Mouse (Mus musculus): ENCODE results near the gene Plppr5. TPM values are rescaled to one million over a fixed set of nuclear protein-coding genes. Genes with fewer than 3 reads are reported as not detected.

Plppr5 gene
- polyA plus RNA-seq, 1 experiment, result not detected

- H3K27me3 ChIP-seq (replicated peaks), result no peaks in the 10 kb centered on the region
- no peaks in the 10 kb centered on the region for H3K4me1 ChIP-seq
- no peaks in the 10 kb centered on the region for H3K9me3 ChIP-seq
- no peak for TF ChIP-seq FLI1 (IDR thresholded peaks at IDR 0.05; ENCODE audit: low read length)
- no peak for TF ChIP-seq GATA1 (IDR thresholded peaks at IDR 0.05; ENCODE audit: borderline replicate concordance, low read length)
- no peak overlapping the region for H3K4me3 ChIP-seq (replicated peaks)
- H3K36me3 ChIP-seq (replicated peaks; ENCODE audit: low read length), result no peaks in the 10 kb centered on the region
Observed at GRCm38 (mm10) chr3:117686036-117686435, 111.4 kb downstream of the Plppr5 start.

DNA sequence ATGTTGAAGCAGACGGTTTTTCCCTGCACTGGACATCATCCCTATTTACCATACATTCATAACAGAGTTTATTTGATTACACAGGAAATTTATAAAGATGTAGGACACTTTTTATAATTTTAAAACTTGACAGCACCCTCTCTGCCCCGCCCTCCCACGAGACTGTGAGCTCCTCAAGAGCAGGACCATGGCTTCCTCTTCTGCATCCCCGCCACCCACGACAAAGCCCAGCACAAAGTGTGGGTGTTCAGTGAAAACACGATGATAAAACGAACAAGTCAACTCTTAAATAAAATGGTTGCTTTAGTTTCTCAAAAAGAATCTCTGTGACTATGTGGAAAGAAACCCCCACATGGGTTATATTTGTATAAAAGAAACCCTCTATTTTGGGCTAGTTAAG lies 112.0 kb downstream of the Plppr5 start:
- Histone ChIP-seq H3K36me3 (replicated peaks; ENCODE audit: low read length) (no peaks in the 10 kb centered on the region), H3K9me3 (no peaks in the 10 kb centered on the region)

DNA sequence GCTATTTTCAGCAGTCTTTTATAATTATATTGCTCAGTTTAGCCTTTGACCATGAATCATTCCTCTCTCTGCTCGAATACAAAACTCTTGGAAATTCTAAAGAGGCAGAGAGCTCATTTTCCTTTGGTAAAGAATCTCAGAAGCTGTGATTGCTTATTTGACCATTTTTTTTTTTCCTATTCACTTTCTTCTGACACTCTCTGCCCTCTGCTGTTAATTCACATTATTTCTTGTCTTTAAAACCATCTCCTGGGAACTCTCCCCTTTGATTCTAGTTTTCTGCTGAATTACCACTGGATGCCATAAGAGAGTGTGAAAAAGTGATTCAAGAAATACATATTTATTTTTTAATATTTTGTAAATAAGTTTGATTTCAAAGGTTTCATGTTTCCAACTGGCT lies 120.1 kb downstream of the Plppr5 start:
- H3K27me3 ChIP-seq (replicated peaks), result no peaks in the 10 kb centered on the region
- H3K9me3 ChIP-seq, result peaks cover 11% of the 10 kb centered on the region; the same call in 1 of the 2 replicates
- no peaks in the 10 kb centered on the region for H3K36me3 ChIP-seq (replicated peaks; ENCODE audit: low read length)
- no peaks in the 10 kb centered on the region for H3K4me1 ChIP-seq
- TF ChIP-seq GATA1 (IDR thresholded peaks at IDR 0.05; ENCODE audit: borderline replicate concordance, low read length), result no peak
- TF ChIP-seq FLI1 (IDR thresholded peaks at IDR 0.05; ENCODE audit: low read length), result no peak
- no peak overlapping the region for H3K4me3 ChIP-seq (replicated peaks)

More for the DNA sequence above, 112.0 kb downstream of the Plppr5 start:
- TF ChIP-seq FLI1 (IDR thresholded peaks at IDR 0.05; ENCODE audit: low read length) (no peak), GATA1 (IDR thresholded peaks at IDR 0.05; ENCODE audit: borderline replicate concordance, low read length) (no peak)
- H3K4me3 ChIP-seq (replicated peaks), result no peak overlapping the region
- H3K4me1 ChIP-seq, result no peaks in the 10 kb centered on the region
- H3K27me3 ChIP-seq (replicated peaks), result no peaks in the 10 kb centered on the region

GRCm38 (mm10) chr3:117696350-117696749 lies 121.7 kb downstream of the Plppr5 start:
- TF ChIP-seq FLI1 (IDR thresholded peaks at IDR 0.05; ENCODE audit: low read length) (no peak), GATA1 (IDR thresholded peaks at IDR 0.05; ENCODE audit: borderline replicate concordance, low read length) (no peak)

DNA sequence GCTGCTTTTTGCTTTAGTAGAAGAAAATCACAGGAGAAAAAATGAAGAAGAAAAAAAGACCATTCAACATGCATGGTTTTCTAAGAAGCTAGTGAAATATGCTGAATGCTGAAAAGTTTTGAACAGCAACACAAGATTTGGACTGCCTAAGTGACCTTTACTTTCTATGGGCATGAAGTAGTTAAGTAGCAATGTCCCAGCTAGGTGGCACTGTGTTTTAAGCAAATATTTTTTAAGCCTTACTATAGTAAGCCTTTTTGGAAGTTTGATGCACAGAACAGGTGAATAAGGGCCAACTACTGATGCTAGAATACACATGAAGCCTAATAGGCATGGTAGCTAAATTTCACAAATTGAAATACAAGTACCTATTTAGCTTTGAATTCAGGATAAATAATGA lies 134.2 kb downstream of the Plppr5 start:
- TF ChIP-seq GATA1 (IDR thresholded peaks at IDR 0.05; ENCODE audit: borderline replicate concordance, low read length), result no peak
- TF ChIP-seq FLI1 (IDR thresholded peaks at IDR 0.05; ENCODE audit: low read length), result no peak
- Histone ChIP-seq H3K36me3 (replicated peaks; ENCODE audit: low read length) (no peaks in the 10 kb centered on the region), H3K4me3 (replicated peaks) (no peak overlapping the region), H3K4me1 (no peaks in the 10 kb centered on the region), H3K9me3 (no peaks in the 10 kb centered on the region), H3K27me3 (replicated peaks) (no peaks in the 10 kb centered on the region)

More at GRCm38 (mm10) chr3:117696350-117696749, 121.7 kb downstream of the Plppr5 start:
- no peaks in the 10 kb centered on the region for H3K4me1 ChIP-seq
- peaks cover 11% of the 10 kb centered on the region; the same call in 1 of the 2 replicates for H3K9me3 ChIP-seq
- no peaks in the 10 kb centered on the region for H3K36me3 ChIP-seq (replicated peaks; ENCODE audit: low read length)
- no peaks in the 10 kb centered on the region for H3K27me3 ChIP-seq (replicated peaks)
- H3K4me3 ChIP-seq (replicated peaks), result no peak overlapping the region

- no peak overlapping the region for H3K4me3 ChIP-seq (replicated peaks)
- H3K36me3 ChIP-seq (replicated peaks; ENCODE audit: low read length), result no peaks in the 10 kb centered on the region
- H3K9me3 ChIP-seq, result peaks cover 6% of the 10 kb centered on the region; the same call in 1 of the 2 replicates
- no peaks in the 10 kb centered on the region for H3K27me3 ChIP-seq (replicated peaks)
- H3K4me1 ChIP-seq, result no peaks in the 10 kb centered on the region
- TF ChIP-seq GATA1 (IDR thresholded peaks at IDR 0.05; ENCODE audit: borderline replicate concordance, low read length), result no peak
- no peak for TF ChIP-seq FLI1 (IDR thresholded peaks at IDR 0.05; ENCODE audit: low read length)
Observed at GRCm38 (mm10) chr3:117716534-117717280, 142.1 kb downstream of the Plppr5 start.

- H3K36me3 ChIP-seq (replicated peaks; ENCODE audit: low read length), result no peaks in the 10 kb centered on the region
- peaks cover 6% of the 10 kb centered on the region; the same call in 1 of the 2 replicates for H3K9me3 ChIP-seq
- TF ChIP-seq GATA1 (IDR thresholded peaks at IDR 0.05; ENCODE audit: borderline replicate concordance, low read length) (no peak), FLI1 (IDR thresholded peaks at IDR 0.05; ENCODE audit: low read length) (no peak)
- H3K4me3 ChIP-seq (replicated peaks), result no peak overlapping the region
- no peaks in the 10 kb centered on the region for H3K27me3 ChIP-seq (replicated peaks)
- H3K4me1 ChIP-seq, result no peaks in the 10 kb centered on the region
Observed at GRCm38 (mm10) chr3:117723390-117723789, 148.8 kb downstream of the Plppr5 start.

GRCm38 (mm10) chr3:117724521-117724920 lies 149.9 kb downstream of the Plppr5 start:
- no peak for TF ChIP-seq FLI1 (IDR thresholded peaks at IDR 0.05; ENCODE audit: low read length)
- no peak for TF ChIP-seq GATA1 (IDR thresholded peaks at IDR 0.05; ENCODE audit: borderline replicate concordance, low read length)
- H3K27me3 ChIP-seq (replicated peaks), result no peaks in the 10 kb centered on the region
- no peaks in the 10 kb centered on the region for H3K4me1 ChIP-seq
- H3K36me3 ChIP-seq (replicated peaks; ENCODE audit: low read length), result no peaks in the 10 kb centered on the region
- H3K4me3 ChIP-seq (replicated peaks), result no peak overlapping the region
- peaks cover 6% of the 10 kb centered on the region; the same call in 1 of the 2 replicates for H3K9me3 ChIP-seq

DNA sequence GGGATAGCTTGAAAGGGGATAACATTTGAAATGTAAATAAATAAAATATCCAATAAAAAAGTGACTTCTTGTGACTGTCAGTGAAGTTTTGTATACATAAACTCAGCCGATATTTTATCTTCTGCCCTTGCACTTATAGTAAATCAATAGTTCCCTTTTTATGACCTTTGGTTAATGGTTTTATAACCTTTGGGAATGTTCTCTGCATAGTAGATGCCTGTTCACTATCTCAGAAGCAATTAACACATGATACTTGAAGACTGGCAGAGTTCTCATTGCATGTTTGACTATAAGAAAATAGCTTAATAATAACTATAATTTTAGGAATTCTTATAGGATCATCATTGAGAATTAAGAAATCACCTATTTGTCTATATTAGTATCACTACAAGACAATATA lies 150.9 kb downstream of the Plppr5 start:
- TF ChIP-seq FLI1 (IDR thresholded peaks at IDR 0.05; ENCODE audit: low read length) (no peak), GATA1 (IDR thresholded peaks at IDR 0.05; ENCODE audit: borderline replicate concordance, low read length) (no peak)
- Histone ChIP-seq H3K36me3 (replicated peaks; ENCODE audit: low read length) (no peaks in the 10 kb centered on the region), H3K9me3 (peaks cover 6% of the 10 kb centered on the region; the same call in 1 of the 2 replicates), H3K4me3 (replicated peaks) (no peak overlapping the region), H3K27me3 (replicated peaks) (no peaks in the 10 kb centered on the region), H3K4me1 (no peaks in the 10 kb centered on the region)

DNA sequence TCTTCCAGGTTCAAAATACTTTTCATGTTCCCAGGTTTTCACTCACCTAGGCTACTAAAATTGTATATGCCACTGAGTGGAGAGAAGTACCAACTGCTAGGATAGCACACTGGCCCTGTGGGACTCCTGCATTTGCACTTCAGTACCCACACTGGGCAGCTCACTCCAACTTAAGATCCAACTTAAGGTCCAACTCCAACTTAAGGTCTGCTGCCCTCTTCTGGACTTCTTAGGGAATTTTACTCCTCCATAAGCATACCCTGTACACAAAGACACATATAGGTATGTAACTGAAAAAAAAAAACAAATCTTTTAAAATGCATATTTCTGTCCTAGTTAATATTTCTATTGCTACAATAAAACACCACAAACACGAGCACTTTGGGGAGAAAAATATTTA lies 153.5 kb downstream of the Plppr5 start:
- Histone ChIP-seq H3K9me3 (no peaks in the 10 kb centered on the region), H3K4me3 (replicated peaks) (no peak overlapping the region), H3K4me1 (no peaks in the 10 kb centered on the region), H3K27me3 (replicated peaks) (no peaks in the 10 kb centered on the region), H3K36me3 (replicated peaks; ENCODE audit: low read length) (no peaks in the 10 kb centered on the region)
- TF ChIP-seq FLI1 (IDR thresholded peaks at IDR 0.05; ENCODE audit: low read length) (no peak), GATA1 (IDR thresholded peaks at IDR 0.05; ENCODE audit: borderline replicate concordance, low read length) (no peak)
